Mouse (Mus musculus) bone marrow, adult 2 months (tissue): ENCODE results near the gene Dusp27.

Experiments
- CTCF ChIP-seq: fragments of 200-500 bp; IDR thresholded peaks from 2 replicates; pipeline ENCODE4 v1.5.1; 2011; ENCODE audit warnings: low read length, control low read depth; ENCODE audit not compliant: control insufficient read depth, insufficient read depth
- POLR2A ChIP-seq: fragments of 200-500 bp; IDR thresholded peaks from 2 replicates; pipeline ENCODE4 v1.6.1; 2011; ENCODE audit warnings: low read depth, mild to moderate bottlenecking, control low read depth, low read length, borderline replicate concordance; ENCODE audit not compliant: control insufficient read depth

DNA sequence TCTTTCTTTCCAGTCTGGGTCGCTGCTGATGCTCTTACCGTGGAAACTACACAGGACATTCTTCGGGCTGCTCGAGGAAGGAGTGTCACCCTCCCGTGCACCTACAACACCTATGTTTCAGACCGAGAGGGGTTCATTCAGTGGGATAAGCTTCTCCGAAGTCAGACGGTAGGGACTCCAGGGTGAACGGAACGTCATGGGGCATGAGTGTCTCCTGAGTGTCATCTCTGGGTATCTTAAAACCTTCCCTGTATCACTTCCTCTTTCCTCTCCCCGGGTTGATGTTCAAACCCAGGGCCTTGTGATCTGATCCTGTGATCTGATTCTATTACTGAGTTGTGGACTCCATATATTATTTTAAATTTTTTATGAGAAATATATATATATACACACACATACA is 18.9 kb upstream of the Dusp27 start:
- TF ChIP-seq CTCF (no peak), POLR2A (no peak)
